Mouse (Mus musculus) kidney, postnatal 36 days (tissue): ENCODE results near the gene Ufsp1.

Source experiments
- DNase-seq, 2 experiments: peaks; one replicate each; pipeline ENCODE4 v3.0.0; 2021 to 2022; ENCODE audit warnings: mixed read lengths in 2 of 2

Ufsp1 gene

GRCm38 (mm10) chr5:137334317-137334716 is 39.9 kb downstream of the Ufsp1 start:
- no peak for DNase-seq

GRCm38 (mm10) chr5:137335066-137335465 is 40.6 kb downstream of the Ufsp1 start:
- DNase-seq: no peak

GRCm38 (mm10) chr5:137337190-137337589 is 42.8 kb downstream of the Ufsp1 start:
- DNase-seq: peak in 1 of 2 experiments; percentile 31

- DNase-seq: peak; percentile 96 to 97
Measured at GRCm38 (mm10) chr5:137338256-137338655, 43.8 kb downstream of the Ufsp1 start.

- peak; percentile 76 to 79 for DNase-seq
Measured at GRCm38 (mm10) chr5:137338663-137339289, 44.3 kb downstream of the Ufsp1 start.

GRCm38 (mm10) chr5:137339290-137339979 is 45.0 kb downstream of the Ufsp1 start:
- peak; percentile 76 to 82 for DNase-seq

GRCm38 (mm10) chr5:137340222-137340621 is 45.8 kb downstream of the Ufsp1 start:
- DNase-seq: no peak

- no peak for DNase-seq
Measured at GRCm38 (mm10) chr5:137342407-137343012, 48.1 kb downstream of the Ufsp1 start.

GRCm38 (mm10) chr5:137343412-137343811 is 49.0 kb downstream of the Ufsp1 start:
- DNase-seq: no peak

GRCm38 (mm10) chr5:137343869-137344268 is 49.4 kb downstream of the Ufsp1 start:
- DNase-seq: no peak
